Mouse (Mus musculus) urinary bladder, adult 18-20 months (tissue): ENCODE results near the gene Fv1.
A peak's percentile ranks its signal among the peaks of the same experiment; 100 is the strongest.
"Not testable (repeated sequence)": the region's sequence is repeated elsewhere in the genome, so short reads cannot be mapped to it uniquely, and the experiment has no call there.

Experiments used
- DNase-seq, 2 experiments: peaks; one replicate each; pipeline ENCODE4 v3.0.0; 2022; ENCODE audit warnings: low spot score in 2 of 2, mixed read lengths in 2 of 2

Gene Fv1

DNA sequence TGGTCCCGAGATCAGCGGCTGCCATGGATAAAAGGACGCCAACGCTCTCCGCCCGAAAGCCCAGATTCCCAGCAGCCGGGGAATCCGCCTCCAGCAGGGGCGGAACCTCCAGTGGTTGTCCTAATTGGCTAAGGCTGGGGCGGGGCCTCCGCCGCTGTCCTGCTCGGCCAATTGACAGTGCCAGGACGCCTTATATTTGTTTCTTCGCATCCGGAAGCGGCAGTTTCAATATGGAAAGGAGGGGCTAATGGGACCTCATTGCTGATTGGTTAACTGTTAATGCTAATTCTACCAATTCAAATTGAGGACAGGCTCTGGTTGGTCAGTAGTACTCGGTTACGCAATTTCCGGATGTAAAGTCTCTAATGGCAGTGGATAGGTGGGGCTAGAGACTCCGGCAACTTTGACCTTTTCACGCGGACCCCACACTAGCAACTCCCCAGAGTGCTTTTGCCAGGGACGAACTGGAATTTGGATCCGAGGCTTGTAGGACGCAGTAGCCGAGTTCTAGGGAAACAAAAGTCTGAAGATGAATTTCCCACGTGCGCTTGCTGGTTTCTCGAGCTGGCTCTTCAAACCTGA, at the start of gene Fv1, which contains the start of gene Miip:
TSS of gene Fv1 (plus strand) at position 530 of the 582 bp plus-strand sequence.
TSS of gene Miip (minus strand) at position 367 of the 582 bp plus-strand sequence.
- DNase-seq, result peak; percentile 82 to 94

DNA sequence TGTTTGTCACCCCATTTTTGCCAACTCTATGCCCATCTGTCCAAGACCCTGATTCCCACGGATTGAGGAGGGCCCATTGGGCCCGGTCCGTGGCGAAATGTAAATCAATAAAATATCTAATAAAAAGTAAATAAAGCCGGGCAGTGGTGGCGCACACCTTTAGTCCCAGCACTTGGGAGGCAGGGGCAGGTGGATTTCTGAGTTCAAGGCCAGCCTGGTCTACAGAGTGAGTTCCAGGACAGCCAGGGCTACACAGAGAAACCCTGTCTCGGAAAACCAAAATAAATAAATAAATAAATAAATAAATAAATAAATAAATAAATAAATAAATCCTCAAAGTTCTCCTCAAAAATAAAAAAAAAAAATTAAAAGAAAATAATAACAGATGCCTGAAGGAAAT, 49.1 kb upstream of the Fv1 start:
- not testable (repeated sequence) for DNase-seq

DNA sequence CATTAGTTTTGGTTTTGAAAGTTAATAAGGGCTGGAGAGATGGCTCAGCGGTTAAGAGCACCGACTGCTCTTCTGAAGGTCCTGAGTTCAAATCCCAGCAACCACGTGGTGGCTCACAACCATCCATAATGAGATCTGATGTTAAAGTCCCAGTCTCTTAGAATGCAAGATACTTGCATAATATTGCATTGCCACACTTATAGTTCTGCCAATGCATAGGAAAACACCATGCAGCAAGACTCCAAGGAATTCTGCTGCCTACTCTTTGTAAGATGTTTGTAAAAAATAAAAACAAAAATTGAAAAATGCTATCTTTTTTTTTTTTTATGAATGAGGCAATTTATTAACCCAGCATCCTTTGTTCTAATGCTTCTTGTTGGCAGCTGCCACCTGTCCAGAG, 47.4 kb upstream of the Fv1 start:
- not testable (repeated sequence) for DNase-seq

DNA sequence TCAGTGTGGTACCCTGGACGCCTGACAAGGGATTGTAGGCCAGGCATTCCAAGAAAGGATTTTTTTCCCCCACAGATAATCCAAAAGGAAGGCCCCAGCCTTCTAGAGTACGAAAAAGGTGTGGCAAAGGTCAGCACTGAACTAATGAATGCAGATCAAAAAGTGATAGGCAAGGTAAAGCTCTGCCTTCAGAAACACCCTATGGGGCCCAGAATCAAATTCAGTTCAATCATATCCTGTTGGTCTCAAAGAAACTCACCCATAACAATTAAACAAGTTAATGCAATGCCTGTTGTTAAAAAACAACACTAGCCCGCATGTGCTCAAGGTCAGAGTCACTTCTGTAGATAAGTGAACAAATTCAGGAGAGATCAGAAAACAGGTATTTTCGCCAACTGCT, 44.4 kb upstream of the Fv1 start:
- DNase-seq, result no peak

DNA sequence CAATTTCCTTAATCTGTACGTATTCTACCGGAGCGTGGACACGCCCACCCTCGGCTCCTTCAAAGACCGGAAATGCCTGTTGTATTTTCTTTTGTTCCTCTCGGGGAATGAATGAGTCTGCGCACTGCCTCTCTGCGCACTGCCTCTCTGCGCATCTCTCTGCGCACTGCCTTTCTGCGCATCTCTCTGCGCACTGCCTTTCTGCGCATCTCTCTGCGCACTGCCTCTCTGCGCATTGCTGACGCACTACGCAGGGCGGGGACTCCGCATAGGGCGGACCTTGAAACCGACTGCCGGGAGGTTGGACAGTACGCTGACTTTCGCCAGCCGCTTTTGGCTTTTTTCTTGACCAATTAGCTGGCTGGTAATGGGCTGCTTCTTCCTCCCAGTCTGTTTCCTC, 29.5 kb upstream of the Fv1 start:
- peak in 1 of 2 experiments; percentile 19 for DNase-seq

DNA sequence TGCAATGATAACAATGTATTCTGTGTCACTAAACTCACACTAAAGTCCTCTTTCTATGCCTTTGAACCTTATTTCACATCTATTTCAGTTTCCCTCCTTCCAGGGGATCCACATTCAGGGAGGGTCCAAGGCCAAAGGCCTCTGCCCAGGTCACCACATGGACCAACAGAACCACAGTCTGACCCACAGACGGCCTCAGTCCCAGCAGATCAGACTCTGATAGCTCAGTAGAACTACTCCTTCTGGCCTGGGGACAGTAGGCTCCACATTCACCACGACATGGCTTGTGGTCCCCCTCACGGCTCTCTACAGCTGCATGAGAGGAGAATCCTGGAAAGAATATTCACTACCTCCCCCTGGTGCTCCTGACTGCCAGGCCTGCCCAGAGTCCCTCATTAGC, 25.9 kb upstream of the Fv1 start:
- DNase-seq, result no peak

DNA sequence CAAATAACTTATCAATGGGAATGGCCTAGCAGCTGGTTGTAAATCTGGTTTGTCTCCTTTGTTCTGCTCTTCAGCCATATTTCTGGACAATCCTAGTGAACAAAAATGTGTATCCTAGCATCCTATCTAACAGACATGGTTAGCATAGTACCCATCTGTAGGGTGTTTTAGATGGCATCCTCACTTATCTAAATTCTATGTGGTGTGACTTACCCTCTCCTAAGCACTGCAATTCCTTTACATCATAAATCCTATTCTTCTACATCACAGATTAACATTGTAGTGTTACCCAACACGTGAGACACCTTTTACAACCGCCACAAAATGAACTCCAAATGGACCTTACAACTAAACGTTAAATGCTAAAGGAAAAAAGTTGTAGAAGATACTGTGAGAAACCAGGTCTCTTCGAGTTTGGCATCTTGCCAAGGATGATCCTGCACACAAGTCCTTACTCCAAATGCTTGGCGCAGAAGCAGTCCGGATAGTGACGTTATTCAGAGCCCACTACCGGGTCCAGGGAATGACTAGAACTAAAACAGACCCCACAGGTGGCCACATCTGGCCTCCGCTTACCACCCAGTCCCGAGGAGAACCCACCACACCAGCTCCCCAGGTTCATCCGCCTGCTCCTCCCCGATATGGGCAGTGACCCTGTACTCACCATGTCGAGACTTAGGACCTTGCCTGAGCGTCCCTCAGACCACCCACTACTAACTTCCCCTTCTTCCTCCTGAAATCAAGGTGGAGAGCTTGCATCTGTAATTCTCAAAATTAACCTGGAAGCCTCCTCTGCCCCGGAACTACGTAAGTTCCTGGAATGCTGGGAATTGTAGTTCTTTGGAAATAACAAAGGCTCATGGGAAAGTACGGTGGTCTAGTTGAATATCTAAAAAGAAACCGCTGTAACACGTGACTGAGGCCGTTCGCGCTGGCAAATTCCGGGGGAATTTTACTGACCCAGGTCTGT, 20.9 kb upstream of the Fv1 start, which contains the start of gene Zfp933:
TSS of gene Zfp933 (minus strand) at position 753 of the 970 bp plus-strand sequence.
- DNase-seq, result peak; percentile 35 to 56

DNA sequence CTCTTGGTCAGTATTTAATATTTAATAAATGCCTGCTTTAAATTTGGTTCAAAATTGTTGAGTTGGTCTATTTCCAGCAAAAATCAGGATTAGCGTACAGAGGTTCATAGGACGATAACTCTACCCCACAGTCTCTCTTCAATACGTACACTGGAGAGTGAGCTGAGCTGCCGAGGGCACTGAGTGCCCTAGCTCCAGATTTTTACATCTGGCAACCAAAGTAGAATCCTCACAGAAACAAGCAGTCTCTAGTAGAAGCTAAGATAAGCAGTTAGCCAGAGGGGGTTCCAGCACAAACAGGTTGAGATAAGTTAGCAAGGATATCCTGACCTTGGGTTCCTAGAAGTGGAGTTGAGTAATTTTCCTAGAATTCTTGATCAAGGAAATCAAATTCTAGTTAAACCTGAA, 20.2 kb upstream of the Fv1 start:
- peak in 1 of 2 experiments; percentile 10 for DNase-seq

DNA sequence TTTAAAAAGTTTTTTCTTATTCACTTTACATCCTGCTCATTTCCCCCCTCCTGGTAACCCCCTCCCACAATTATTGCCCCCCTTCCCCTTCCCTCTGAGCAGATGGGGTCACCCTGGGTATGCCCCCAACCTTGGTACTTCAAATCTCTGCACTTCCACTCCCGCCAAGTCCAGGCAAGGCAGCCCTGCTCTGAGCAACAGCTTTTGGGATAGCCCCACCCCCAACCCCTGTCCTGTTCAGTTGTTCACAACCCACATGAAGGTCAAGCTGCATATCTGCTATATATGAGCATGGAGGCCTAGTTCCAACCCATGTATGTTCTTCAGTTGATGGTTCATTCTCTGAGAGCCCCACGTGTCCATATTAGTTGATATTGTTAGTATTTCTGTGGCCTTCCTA, 18.0 kb upstream of the Fv1 start:
- DNase-seq, result no peak

DNA sequence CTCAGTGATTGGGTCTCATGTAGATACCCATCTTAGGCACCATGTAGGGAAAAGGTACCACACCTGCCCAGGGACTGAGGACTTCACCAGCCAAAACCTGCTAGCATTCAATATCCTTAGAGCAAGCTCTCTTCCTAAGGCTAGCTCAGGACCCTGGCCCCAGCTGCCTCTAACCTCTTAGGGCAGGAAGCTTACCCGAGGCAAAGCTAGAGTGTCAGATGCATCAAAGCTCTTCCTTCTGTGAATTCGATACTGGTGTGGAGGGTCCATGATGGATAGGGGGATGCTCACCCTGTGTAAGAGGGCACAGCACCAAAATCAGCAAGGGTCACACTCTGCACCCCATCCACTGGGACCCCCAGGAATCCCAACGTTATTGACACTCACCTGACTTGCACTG, 6.7 kb upstream of the Fv1 start:
- no peak for DNase-seq

DNA sequence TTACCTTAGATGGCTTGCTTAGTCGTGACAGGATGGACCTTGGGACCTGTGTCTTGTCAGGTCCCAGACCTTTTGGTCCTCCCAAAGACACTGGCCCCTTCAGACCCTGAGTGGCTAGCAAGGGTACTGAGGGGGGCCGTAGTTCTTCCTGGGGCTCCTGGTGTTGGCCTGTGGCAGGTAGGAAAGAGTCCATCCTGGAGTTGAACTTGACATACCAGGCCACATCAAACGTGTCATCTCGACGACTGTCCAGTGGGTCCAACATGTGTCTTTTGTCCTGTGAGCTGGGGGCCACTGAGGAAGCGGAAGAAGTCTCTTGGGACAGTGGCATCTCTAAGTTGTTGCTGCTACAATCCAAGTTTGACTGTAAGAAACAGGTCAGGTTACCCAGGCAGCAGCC, 3.1 kb upstream of the Fv1 start:
- DNase-seq, result no peak

DNA sequence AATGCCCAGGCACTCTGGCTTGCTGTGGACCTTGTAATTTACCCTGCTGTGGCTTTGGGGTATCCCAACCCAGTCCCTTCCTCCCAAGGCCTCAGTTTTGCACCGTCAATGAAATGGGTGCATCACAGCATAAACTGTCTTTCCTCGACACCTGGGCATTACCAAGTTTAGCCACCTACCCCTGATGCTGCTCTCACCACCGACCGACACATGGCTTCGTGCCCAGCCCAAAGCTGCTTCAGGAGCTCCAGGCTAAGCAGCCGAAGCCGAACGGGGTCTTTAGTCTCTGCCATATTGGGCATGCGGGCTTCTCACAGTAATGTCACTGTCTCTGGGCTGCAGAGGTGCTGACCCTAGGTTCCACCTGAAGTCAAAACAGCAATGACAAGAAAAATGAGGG, 2.7 kb upstream of the Fv1 start:
- no peak for DNase-seq

DNA sequence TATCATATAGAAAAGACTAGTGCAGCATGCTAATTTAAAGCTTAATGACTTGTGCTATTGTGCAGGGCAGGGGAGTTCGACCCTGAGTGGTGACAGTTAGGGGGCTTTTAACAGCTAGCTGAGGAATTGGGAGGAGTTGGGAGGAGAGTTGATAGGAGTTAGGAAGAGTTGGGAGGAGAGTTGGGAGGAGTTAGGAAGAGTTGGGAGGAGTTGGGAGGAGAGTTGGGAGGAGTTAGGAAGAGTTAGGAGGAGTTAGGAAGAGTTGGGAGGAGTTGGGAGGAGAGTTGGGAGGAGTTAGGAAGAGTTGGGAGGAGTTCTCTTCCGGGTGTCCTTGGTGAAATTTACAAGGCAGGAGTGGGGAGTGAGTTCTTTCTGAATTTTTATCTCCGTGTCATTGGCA, 2.0 kb upstream of the Fv1 start:
- not testable (repeated sequence) for DNase-seq

DNA sequence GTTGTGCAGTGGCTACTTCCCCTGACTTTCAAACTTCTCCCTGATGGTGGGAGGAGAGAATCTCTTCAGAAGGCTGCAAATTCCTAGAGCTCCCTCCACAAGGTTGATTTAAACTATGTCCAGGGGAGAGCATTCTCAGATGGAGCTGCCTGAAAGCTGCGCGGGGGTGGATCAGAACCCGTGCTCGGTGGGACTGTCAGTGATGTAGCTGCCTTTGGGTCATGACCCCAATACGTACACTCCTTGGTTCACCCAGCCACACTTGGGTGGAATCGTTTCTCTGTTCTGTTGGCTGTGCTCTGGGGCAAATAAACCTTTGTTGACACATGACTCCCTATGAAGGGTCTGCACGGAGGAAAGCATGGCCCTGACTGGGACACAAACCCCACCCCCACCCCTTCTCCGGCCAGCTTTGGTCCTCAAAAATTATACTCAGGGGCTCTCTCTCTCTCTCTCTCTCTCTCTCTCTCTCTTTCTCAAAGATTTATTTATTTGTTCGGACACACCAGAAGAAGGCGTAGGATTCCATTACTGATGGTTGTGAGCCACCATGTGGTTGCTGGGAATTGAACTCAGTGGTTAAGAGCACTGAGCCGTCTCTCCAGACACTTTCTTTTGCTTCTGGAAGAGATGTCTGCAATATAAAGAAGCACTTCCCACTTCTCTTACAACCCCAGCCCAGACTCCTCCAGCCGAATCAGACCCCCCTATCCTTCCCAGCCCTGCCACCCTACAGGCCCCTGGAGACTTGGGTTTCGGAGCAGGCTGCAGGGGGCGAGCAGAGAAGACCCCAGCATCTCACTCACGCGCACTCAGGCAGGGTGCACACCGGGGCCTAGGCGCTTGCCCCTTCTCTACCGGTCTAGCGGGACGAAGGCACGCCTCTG, 973 bp upstream of the Fv1 start:
- DNase-seq, result no peak

DNA sequence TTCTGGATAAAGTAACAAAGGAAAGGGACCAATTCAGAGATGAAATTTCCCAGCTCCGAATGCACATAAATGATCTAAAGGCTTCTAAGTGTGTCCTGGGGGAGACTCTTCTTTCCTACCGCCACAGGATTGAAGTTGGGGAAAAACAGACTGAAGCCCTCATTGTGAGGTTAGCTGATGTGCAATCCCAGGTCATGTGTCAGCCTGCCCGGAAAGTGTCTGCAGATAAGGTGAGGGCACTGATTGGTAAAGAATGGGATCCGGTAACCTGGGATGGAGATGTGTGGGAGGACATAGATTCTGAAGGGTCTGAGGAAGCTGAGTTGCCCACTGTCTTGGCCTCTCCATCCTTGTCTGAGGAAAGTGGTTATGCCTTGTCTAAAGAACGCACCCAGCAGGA, 459 bp downstream of the Fv1 start:
- no peak for DNase-seq

DNA sequence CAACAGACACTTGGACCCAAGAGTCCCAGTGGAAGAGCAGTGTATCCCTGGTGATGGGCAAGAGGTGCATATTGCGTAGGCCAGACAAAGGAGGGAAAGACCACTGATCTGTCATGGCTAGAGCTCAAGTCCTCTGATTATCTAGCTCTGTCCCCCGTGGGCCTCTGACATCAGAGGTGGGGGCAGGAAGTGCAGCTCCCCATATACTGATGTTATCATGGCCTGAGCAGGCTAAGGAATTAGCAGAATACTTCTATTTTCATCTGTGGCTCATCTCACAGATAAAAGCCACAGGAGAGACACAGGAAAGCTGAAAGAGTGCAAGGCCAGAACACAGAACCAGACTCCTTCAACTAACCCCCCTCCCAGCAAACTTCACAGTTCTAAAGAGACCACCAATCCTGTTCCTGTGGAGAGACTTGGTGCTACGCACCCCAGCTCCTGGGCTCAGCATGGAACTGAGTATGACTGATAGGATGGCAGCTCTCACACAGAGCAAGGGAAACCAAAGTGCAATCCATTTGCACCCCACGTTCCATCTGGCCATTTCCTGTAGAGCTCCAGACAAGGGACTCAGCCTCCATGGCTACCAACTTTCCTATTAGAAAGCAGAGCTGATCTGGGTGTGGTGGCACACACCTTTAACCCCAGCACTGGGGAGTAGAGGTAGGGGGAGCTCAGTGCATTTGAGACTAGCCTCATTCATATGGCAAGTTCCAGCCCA, 7.2 kb downstream of the Fv1 start:
- no peak for DNase-seq

DNA sequence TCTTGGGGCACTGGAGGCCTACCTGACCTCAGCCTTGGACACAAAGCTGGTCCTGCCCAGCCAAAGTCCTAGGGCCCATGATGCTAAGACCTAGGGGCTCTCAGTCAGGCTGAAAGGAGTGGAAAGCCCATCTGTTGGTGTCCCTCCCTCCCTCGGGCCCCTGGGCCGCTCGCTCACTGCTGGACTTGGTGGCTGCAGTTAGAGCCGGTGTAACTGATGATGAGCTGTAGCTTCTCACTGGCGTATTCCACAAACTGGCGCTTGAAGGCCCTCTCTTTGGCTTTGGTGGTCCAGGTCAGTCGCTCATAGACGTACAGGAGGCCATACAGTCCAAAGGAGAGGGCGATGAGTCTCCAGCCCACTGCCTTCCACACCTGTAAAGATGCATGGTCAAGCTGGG, 9.8 kb downstream of the Fv1 start:
- no peak for DNase-seq

DNA sequence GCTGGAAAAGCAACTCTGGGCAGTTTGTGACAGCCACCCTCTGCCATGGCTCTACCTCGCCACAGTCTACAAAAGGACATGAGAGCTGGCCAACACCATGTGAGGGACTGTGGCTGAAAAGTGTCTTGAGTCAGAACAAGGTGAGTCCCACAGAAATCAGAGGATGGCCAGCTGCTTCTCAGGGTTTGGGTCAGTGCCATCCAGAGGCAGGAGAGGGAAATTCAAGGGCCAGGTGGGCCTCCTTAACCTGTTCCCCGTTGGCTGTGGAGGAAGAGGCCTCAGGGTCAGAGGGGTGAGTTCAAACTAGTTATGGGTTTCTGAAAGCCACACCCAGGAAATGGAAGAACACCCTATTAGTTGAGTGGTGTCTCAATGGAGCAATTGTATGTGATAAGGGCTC, 10.7 kb downstream of the Fv1 start:
- no peak for DNase-seq

DNA sequence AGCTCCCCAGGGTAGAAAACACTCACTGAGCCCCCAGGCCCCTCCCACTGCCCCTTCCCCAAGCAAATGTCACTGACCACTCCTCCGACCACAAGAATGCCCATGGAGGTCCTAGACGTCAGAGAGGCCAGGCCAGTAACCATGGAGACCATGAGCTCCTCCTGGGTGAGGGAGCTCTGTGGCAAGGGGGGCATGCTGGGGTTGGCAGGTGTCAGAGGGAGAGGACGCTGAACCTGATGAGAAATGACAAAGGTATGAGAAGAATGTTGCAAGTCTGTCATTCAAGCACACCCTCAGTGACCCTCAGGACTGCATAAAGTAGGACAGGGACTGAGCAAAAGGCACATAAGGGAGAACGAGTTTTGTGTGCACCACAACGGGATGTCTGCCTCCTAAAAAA, 11.1 kb downstream of the Fv1 start:
- DNase-seq, result no peak

DNA sequence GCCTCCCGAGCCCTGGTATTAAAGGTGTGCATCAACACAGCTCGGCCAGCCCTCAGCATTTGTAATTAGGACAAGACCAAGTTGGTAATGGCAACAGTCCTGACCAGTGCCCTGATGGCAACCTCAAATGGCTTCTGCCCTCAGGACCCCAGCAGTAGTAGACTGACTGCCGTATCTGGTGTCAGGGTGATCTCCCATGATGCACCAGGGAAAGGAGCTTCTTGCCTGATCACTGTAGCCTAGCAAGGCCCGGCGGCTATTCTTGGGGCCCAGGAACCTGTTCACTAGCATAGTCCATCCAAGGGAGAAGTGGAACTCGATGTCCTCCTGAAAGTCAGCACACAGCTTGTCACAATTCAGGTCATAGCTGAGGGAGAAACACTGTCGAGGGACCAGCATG, 13.0 kb downstream of the Fv1 start:
- DNase-seq, result no peak

DNA sequence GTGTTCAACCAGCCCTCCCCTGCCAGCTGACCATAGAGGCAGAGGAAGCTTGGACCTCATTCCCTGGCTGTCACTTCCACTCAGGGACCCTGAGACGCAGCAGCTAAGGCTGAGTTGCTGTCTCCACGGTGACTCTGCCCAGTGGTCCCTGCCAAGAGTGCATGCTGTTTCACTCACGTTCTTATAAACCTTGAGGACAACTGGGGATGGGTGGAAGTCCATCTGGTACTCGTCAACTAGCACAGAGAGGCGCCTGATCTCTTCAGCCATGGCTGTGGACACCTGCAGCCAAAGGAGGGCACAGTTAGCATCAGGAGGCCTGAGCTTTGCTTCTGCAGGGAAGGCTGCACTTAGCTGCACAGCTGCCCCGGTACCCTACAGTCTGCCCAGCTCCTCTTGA, 14.3 kb downstream of the Fv1 start:
- DNase-seq, result no peak
